Mouse (Mus musculus): ENCODE measurements around the gene Cdc42bpa. TPM values are rescaled to one million over a fixed set of nuclear protein-coding genes. Genes with fewer than 3 reads are reported as not detected.

The Cdc42bpa gene
- polyA plus RNA-seq, 1 experiment from 2014 or later: 11.0 TPM

GRCm38 (mm10) chr1:179975021-179975420 lies 14.7 kb downstream of the Cdc42bpa start:
- Histone ChIP-seq H3K9me3 (no peaks in the 10 kb centered on the region), H3K36me3 (no peaks in the 10 kb centered on the region), H3K4me3 (no peak overlapping the region), H3K4me1 (replicated peaks) (peaks cover 20% of the 10 kb centered on the region), H3K27ac (no peak overlapping the region), H3K27me3 (ENCODE audit: insufficient read depth, poor library complexity, severe bottlenecking) (no peaks in the 10 kb centered on the region)
- 81% methylated on average over 6 of the region's 6 CpGs for WGBS
- no peak for DNase-seq (ENCODE audit: low spot score)

- H3K4me3 ChIP-seq: no peak overlapping the region
- H3K27ac ChIP-seq: no peak overlapping the region
- peaks cover 20% of the 10 kb centered on the region for H3K4me1 ChIP-seq (replicated peaks)
- no peaks in the 10 kb centered on the region for H3K9me3 ChIP-seq
- no peak for DNase-seq (ENCODE audit: low spot score)
- H3K36me3 ChIP-seq: no peaks in the 10 kb centered on the region
- WGBS: 84% methylated on average over 5 of the region's 5 CpGs
- no peaks in the 10 kb centered on the region for H3K27me3 ChIP-seq (ENCODE audit: insufficient read depth, poor library complexity, severe bottlenecking)
These were observed 15.5 kb downstream of the Cdc42bpa start for GRCm38 (mm10) chr1:179975645-179976275.

GRCm38 (mm10) chr1:179977437-179977836 lies 17.2 kb downstream of the Cdc42bpa start:
- WGBS: 61% methylated on average over 6 of the region's 6 CpGs
- no peak overlapping the region for H3K4me3 ChIP-seq
- DNase-seq (ENCODE audit: low spot score): no peak
- no peak overlapping the region for H3K27ac ChIP-seq
- H3K36me3 ChIP-seq: peaks cover 8% of the 10 kb centered on the region; the same call in 1 of the 2 replicates
- peaks cover 8% of the 10 kb centered on the region; the same call in 1 of the 2 replicates for H3K9me3 ChIP-seq
- H3K27me3 ChIP-seq (ENCODE audit: insufficient read depth, poor library complexity, severe bottlenecking): no peaks in the 10 kb centered on the region
- H3K4me1 ChIP-seq (replicated peaks): peaks cover 20% of the 10 kb centered on the region

- H3K4me3 ChIP-seq: no peak overlapping the region
- no peaks in the 10 kb centered on the region for H3K27me3 ChIP-seq (ENCODE audit: insufficient read depth, poor library complexity, severe bottlenecking)
- H3K36me3 ChIP-seq: peaks cover 8% of the 10 kb centered on the region; the same call in 1 of the 2 replicates
- WGBS: 75% methylated on average over 1 of the region's 1 CpGs
- DNase-seq (ENCODE audit: low spot score): no peak
- H3K4me1 ChIP-seq (replicated peaks): peaks cover 14% of the 10 kb centered on the region
- H3K27ac ChIP-seq: no peak overlapping the region
- H3K9me3 ChIP-seq: peaks cover 8% of the 10 kb centered on the region; the same call in 1 of the 2 replicates
These were observed 18.5 kb downstream of the Cdc42bpa start for GRCm38 (mm10) chr1:179978742-179979141.

- peaks cover 12% of the 10 kb centered on the region; the same call in 1 of the 2 replicates for H3K36me3 ChIP-seq
- H3K4me1 ChIP-seq (replicated peaks): peaks cover 11% of the 10 kb centered on the region
- no peak for DNase-seq (ENCODE audit: low spot score)
- peaks cover 8% of the 10 kb centered on the region; the same call in 1 of the 2 replicates for H3K9me3 ChIP-seq
- no peaks in the 10 kb centered on the region for H3K27me3 ChIP-seq (ENCODE audit: insufficient read depth, poor library complexity, severe bottlenecking)
- H3K4me3 ChIP-seq: no peak overlapping the region
- H3K27ac ChIP-seq: no peak overlapping the region
These were observed 21.4 kb downstream of the Cdc42bpa start for GRCm38 (mm10) chr1:179981680-179982079.

GRCm38 (mm10) chr1:179982183-179982582 lies 21.9 kb downstream of the Cdc42bpa start:
- DNase-seq (ENCODE audit: low spot score): no peak
- Histone ChIP-seq H3K27ac (no peak overlapping the region), H3K36me3 (peaks cover 12% of the 10 kb centered on the region; the same call in 1 of the 2 replicates), H3K4me3 (no peak overlapping the region), H3K27me3 (ENCODE audit: insufficient read depth, poor library complexity, severe bottlenecking) (no peaks in the 10 kb centered on the region), H3K4me1 (replicated peaks) (peaks cover 6% of the 10 kb centered on the region), H3K9me3 (peaks cover 8% of the 10 kb centered on the region; the same call in 1 of the 2 replicates)
- 68% methylated on average over 1 of the region's 1 CpGs for WGBS

- no peak for DNase-seq (ENCODE audit: low spot score)
- WGBS: 92% methylated on average over 1 of the region's 1 CpGs
- Histone ChIP-seq H3K4me1 (replicated peaks) (no peaks in the 10 kb centered on the region), H3K27me3 (ENCODE audit: insufficient read depth, poor library complexity, severe bottlenecking) (no peaks in the 10 kb centered on the region), H3K36me3 (peaks cover 12% of the 10 kb centered on the region; the same call in 1 of the 2 replicates), H3K9me3 (peaks cover 8% of the 10 kb centered on the region; the same call in 1 of the 2 replicates), H3K4me3 (no peak overlapping the region), H3K27ac (no peak overlapping the region)
These were observed 22.7 kb downstream of the Cdc42bpa start for GRCm38 (mm10) chr1:179982933-179983332.

GRCm38 (mm10) chr1:179984171-179984570 lies 23.9 kb downstream of the Cdc42bpa start:
- no peak for DNase-seq (ENCODE audit: low spot score)
- Histone ChIP-seq H3K9me3 (peaks cover 8% of the 10 kb centered on the region; the same call in 1 of the 2 replicates), H3K4me1 (replicated peaks) (no peaks in the 10 kb centered on the region), H3K36me3 (peaks cover 12% of the 10 kb centered on the region; the same call in 1 of the 2 replicates), H3K27me3 (ENCODE audit: insufficient read depth, poor library complexity, severe bottlenecking) (no peaks in the 10 kb centered on the region), H3K4me3 (no peak overlapping the region), H3K27ac (no peak overlapping the region)
- WGBS: 59% methylated on average over 1 of the region's 1 CpGs

GRCm38 (mm10) chr1:179991660-179992235 lies 31.5 kb downstream of the Cdc42bpa start:
- Histone ChIP-seq H3K4me1 (replicated peaks) (no peaks in the 10 kb centered on the region), H3K36me3 (no peaks in the 10 kb centered on the region), H3K27ac (no peak overlapping the region), H3K4me3 (no peak overlapping the region), H3K9me3 (no peaks in the 10 kb centered on the region), H3K27me3 (ENCODE audit: insufficient read depth, poor library complexity, severe bottlenecking) (no peaks in the 10 kb centered on the region)
- DNase-seq (ENCODE audit: low spot score): no peak
- WGBS: 95% methylated on average over 6 of the region's 6 CpGs

- Histone ChIP-seq H3K36me3 (no peaks in the 10 kb centered on the region), H3K9me3 (no peaks in the 10 kb centered on the region), H3K4me3 (no peak overlapping the region), H3K4me1 (replicated peaks) (no peaks in the 10 kb centered on the region), H3K27ac (no peak overlapping the region), H3K27me3 (ENCODE audit: insufficient read depth, poor library complexity, severe bottlenecking) (no peaks in the 10 kb centered on the region)
- WGBS: 84% methylated on average over 1 of the region's 1 CpGs
- DNase-seq (ENCODE audit: low spot score): no peak
These were observed 32.0 kb downstream of the Cdc42bpa start for GRCm38 (mm10) chr1:179992255-179992654.

- H3K9me3 ChIP-seq: no peaks in the 10 kb centered on the region
- no peaks in the 10 kb centered on the region for H3K27me3 ChIP-seq (ENCODE audit: insufficient read depth, poor library complexity, severe bottlenecking)
- H3K4me3 ChIP-seq: no peak overlapping the region
- H3K36me3 ChIP-seq: peaks cover 9% of the 10 kb centered on the region; the same call in 1 of the 2 replicates
- no peaks in the 10 kb centered on the region for H3K4me1 ChIP-seq (replicated peaks)
- DNase-seq (ENCODE audit: low spot score): no peak
- no peak overlapping the region for H3K27ac ChIP-seq
These were observed 47.8 kb downstream of the Cdc42bpa start for GRCm38 (mm10) chr1:180008057-180008456.

GRCm38 (mm10) chr1:180013479-180013878 lies 53.2 kb downstream of the Cdc42bpa start:
- Histone ChIP-seq H3K4me1 (replicated peaks) (no peaks in the 10 kb centered on the region), H3K27me3 (ENCODE audit: insufficient read depth, poor library complexity, severe bottlenecking) (no peaks in the 10 kb centered on the region), H3K4me3 (no peak overlapping the region), H3K36me3 (no peaks in the 10 kb centered on the region), H3K27ac (no peak overlapping the region), H3K9me3 (no peaks in the 10 kb centered on the region)
- 92% methylated on average over 4 of the region's 4 CpGs for WGBS
- DNase-seq (ENCODE audit: low spot score): no peak

GRCm38 (mm10) chr1:180018218-180018617 lies 57.9 kb downstream of the Cdc42bpa start:
- 72% methylated on average over 2 of the region's 2 CpGs for WGBS
- Histone ChIP-seq H3K4me1 (replicated peaks) (no peaks in the 10 kb centered on the region), H3K27ac (no peak overlapping the region), H3K27me3 (ENCODE audit: insufficient read depth, poor library complexity, severe bottlenecking) (no peaks in the 10 kb centered on the region), H3K36me3 (no peaks in the 10 kb centered on the region), H3K4me3 (no peak overlapping the region), H3K9me3 (no peaks in the 10 kb centered on the region)
- no peak for DNase-seq (ENCODE audit: low spot score)
